Mouse (Mus musculus) hematopoietic multipotent progenitor cell, adult 10-12 weeks (in vitro differentiated cells): Measurements from ENCODE around the gene St6galnac3. TPM values are rescaled to one million over a fixed set of nuclear protein-coding genes. Genes with fewer than 3 reads are reported as not detected.

Experiments used
- polyA plus RNA-seq: library from polyadenylated mRNA; stranded (reverse); fragments of >175 nt; gene quantifications from 2 replicates; pipeline ENCODE4 v1.2.3, GENCODE M21; 2012; ENCODE audit warnings: low replicate concordance

The St6galnac3 gene
- 0.19 and 0.30 TPM in 2 replicates for polyA plus RNA-seq

GRCm38 (mm10) chr3:153724701-153725668 is at the start of gene St6galnac3:
Gene St6galnac3, minus strand, starts transcription at chr3:153725174.

Other genes starting within 250 kb of the St6galnac3 start
- gene Asb17, start 119.0 kb upstream of the St6galnac3 start, polyA plus RNA-seq, result not detected in 2 replicates
- gene Msh4, start 181.0 kb upstream of the St6galnac3 start, polyA plus RNA-seq, result not detected in 2 replicates
- 4.0 and 7.8 TPM in 2 replicates for gene Rabggtb, start 187.8 kb upstream of the St6galnac3 start, polyA plus RNA-seq
- 8.2 and 10.8 TPM in 2 replicates for gene Acadm, start 219.5 kb upstream of the St6galnac3 start, polyA plus RNA-seq
- gene Slc44a5, start 248.3 kb upstream of the St6galnac3 start, polyA plus RNA-seq, result 0.03 and 0.08 TPM in 2 replicates